Mouse (Mus musculus): ENCODE results near the gene Atl1. TPM values are rescaled to one million over a fixed set of nuclear protein-coding genes. Genes with fewer than 3 reads are reported as not detected.

The Atl1 gene
- total RNA-seq, 1 experiment from 2014 or later = 5.4 TPM

DNA sequence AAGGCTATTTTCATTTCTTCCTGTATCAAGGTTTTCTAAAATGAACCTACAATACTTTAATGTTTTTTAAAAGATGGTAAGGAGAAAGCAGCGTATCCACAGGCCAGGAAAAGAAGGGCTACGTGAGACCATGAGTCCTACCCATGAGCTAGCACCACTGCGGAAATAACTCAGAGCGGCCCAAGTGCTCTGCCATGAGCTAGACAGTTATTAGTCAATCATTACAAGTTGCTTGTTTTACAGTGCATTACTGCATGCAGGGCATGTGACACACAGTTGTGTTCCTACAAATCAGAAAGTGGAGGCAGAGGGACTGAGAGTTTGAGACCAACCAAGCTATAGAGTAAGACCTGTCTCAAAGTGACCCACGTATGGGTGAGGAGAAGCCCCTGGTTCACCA, 8.4 kb upstream of the Atl1 start:
- DNase-seq = no peak

DNA sequence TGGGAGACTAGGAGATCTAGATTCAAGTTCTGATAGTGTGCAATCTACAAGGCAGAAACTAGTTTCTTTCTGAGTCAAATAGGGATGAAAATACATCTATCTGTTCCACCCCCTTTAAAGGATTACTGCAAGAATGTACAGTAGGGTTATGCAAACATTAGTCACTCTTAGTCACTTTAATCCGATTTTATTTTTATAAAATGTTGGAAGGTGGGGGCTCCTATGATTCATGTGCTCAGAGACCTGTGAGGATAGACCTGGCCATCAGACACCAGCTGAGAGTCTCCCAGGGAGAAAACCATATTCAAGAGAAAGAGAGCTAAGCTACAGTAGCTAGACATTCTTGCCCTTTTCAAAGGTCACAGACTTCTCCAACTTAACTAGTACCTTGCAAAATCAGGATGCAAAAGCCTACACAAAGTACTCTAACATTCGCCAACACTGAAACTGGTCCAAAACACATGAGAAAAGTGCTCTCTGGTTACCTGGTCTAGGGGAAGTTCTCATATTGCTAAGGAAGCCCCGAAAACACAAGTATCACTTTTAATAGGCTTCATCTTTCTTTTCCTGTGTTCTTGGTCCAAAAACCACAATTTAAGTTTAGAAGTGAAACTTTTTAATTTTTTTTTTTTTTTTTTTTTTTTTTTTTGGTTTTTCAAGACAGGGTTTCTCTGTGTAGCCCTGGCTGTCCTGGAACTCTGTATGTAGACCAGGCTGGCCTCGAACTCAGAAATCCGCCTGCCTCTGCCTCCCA, 7.1 kb upstream of the Atl1 start:
- DNase-seq = no peak

DNA sequence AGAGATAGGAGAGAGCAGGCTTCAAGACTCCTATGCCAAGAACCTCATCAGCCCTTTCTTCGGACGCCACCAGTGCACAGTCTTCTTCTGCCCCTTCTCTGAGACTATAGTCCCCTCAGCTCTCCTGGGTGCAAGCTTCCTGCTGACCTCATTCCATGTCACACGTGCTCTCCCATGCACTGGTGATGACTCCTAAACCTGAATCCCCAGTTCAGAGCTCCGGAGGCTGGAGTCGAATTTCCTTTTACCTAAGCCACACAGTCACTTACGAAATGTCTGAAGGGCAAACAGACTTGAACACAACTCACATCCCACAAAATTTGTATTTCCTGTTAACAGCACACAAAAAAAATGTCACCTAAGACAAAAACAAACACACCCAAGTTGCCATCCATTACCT, 4.6 kb upstream of the Atl1 start:
- DNase-seq = no peak

DNA sequence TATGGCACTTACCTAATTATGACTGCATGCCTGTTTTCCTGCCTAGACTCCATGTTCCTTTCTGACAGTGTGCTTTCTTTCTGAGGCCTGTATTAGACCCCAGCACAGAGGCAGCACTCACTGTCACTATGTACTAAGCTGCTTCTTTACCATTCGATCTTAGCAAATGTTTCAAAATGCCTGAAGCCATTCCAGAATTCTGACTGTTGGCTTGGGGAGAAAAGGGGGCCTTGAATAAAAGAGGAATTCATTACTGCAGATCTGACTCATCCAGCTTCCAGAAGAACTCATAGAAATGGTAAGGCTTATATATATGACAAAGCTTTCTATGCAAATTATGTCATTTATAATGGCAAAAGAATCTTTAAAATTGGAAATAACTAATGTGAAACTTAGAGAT, 4.1 kb upstream of the Atl1 start:
- DNase-seq = no peak

DNA sequence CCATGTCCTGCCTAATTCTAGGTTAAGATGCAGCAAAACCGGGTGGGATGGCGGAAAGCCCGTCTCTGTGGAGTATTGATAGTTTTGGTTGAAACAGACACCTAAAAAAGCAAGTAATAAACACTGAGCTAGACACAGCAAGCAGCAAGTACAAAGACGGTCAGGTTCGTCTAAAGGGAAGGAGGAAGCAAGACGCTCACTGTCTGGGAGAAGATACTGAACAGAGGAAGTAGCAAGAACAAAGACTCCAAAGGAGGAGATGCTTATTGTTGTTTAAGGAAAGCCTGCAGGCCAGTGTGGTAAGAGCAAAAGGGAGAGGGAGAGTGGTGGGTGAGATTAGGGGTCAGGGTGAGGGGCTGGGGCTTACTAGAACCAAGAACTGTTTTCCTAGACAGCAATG, 2.4 kb upstream of the Atl1 start:
- DNase-seq = no peak

DNA sequence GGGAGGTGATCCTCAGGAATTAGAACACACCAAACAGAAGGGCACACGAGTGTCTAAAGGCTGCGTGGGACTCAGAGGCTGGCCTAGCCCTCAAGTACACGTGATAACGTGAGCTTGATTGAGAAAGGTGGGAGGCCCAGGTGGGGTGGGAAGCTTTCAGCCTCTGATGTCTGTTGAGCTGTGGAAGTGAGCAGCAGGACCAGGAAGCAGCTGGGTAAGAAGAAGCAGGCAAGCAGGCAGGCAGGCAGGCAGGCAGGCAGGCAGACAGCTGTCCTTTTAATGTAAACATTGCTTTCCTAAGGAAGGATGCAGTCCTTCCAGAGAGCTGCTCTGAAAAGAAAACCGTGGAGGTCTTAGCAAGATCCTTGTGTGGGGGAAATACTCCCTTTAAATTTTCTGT, 1.9 kb upstream of the Atl1 start:
- no peak for DNase-seq

DNA sequence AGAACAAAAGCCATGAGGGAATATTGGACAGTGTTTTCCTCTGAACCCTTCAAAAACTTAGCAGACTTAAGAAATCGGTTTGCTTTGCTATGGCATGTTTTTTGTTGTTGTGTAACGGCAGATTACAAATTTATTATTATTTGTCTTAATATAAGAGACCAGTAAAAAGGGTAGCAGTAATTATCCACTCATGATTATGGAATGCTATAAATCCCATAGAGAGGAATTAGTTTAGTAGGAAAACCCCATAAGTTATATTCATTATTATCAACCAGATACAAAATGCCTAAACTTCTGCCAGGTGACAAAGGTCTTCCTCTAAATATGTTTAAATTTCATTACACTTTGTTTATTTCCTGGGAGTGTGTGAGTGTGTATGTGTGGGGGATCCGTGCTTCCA, 693 bp upstream of the Atl1 start:
- DNase-seq = no peak

DNA sequence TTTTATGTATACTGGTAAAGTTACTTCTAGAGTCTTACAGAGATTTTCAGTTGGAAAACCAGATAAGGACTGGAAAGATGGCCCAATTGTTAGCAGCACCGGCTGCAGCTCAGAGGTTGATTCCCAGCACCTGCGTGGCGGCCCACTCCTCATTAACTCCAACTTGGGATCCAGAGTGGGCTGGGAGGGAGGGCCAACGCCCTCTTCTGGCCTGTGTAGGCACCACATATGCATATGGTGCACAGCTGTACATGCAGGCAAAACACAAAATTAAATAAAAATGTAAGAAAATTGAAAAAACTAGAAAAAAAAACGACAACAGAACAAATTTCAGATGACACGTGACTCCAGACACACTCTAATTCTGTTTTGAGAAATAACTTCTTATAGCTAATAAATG, 1.5 kb downstream of the Atl1 start:
- no peak for DNase-seq

DNA sequence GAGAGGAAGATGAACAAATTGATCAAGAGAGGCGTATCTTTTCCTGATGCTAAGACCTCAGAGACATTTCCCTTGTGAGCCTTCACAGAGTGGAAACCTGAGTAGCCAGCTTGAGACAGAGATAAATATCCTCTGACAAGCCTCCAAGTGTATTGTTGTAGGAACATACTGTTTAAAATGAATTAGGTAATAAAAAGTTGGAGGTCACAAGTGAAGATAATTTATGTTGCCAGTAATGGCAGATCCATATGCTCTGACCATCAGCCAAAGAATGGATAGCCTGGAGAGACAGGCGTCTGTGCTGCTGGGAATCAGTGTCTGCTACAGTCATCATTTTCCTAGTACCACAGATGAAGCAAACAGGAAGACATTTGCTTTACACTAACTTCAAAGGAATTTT, 2.6 kb downstream of the Atl1 start:
- no peak for DNase-seq

DNA sequence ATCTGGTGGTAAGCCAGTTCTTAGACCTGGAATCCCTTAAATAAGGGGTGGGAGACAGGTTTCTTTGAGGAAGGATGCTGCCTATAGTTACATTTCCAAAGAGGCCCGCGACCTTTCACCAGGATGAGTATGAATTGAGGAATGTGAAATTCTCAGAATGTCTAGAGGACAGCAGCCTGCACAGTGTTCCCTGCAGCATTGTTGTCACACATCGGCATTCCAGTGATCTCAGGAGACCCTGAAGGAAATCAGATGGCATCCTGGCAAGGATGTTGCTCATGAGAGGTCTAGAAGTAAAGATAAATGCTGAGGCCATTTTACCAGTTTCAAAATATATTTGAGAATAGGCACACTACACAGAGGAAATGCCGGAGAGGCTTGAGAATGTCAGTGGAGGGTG, 5.7 kb downstream of the Atl1 start:
- no peak for DNase-seq

DNA sequence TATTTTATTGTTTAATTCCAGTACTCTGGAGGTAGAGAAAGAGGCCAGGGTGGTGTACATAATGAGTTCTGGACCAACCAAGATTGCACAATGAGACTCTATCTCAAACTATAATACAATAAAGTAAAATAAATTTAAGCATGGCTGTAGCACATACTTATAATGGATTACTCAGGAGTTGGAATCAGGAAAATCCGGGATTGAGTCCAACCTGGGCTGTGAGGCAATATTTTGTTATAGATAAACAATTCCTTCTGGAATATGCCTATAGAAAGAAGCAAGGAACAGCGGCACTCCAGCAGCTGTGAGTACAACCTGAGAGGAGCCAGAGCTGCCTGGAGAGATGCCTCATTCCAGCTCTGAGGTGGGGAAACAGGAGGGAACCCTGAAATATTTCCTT, 12.6 kb downstream of the Atl1 start:
- no peak for DNase-seq

DNA sequence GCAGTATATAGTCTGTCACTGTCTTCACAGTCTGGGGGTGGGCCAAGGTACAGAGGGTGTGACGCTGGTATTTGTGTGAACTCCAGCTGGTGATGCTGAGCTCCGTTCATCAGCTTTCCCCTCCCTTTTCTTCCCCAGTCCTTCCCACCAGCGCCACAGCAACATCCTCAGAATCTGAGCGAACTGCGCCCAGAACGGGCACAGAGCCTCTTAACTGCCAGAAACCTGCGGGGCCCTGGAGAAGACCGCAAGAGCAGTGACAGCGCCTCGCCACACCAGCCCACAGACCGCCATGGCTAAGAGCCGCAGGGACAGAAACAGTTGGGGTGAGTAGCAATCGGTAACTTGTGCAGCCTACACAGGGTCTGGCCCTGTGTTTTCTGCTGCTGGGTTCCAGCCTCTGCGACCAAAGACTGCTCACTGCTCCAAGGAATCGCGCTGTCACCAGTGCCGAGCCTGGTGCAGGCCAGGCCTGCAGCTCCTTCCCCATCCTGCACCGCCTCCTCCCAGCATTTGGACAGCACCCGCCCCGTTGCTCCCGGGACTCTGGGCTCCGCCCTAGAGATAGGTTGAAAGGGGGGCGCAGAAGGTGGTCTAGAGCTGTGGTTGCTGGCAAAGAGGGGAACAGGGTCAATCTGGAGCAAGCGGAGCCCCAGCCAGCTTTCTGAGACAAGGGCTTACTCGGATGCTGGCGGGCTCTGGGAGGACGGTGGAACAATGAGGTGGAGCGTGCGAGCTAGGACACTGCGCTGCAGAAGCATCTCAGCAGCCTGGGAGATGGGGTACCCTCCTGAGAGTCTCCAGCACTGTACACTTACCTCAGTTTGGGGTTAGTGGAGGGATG, 15.5 kb downstream of the Atl1 start:
- DNase-seq = peak; percentile 62

DNA sequence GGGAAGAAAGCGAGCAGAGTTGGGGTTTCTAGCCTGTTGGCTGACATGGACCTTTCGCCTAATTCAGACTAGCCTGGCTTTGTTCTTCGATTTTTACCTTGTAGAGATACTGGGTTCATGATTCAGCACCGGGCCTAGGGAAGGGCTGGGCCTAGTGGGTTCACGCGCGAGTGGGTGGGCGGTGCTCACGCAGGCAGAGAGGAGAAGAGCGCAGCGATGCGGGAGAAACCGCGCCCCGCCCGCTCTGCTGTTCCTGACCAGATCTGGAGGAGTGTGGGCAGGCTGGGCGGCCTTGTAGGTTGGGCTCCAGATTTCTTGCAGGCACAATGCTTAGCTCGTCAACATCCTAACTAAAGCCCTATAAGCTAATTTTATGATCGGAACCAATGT, 16.1 kb downstream of the Atl1 start:
- peak; percentile 26 for DNase-seq

DNA sequence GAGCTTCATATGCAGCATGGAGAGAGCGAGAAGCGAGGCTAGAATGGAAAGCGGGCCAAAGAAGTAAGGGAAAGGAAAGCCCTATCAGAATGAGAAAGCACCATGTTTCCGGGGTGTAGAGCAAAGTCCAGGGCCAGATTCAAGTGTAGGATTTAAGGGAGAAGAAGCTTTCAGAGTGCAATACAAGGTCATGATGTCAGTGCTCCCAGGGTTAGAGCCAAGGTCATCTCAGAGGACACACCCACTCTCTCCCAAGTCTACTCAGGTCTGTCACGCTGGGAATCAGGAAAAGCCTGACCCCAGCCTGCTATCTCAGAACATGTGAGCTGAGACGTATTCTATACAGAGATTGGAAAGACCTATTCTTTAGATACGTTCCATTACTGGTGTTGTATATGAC, 19.5 kb downstream of the Atl1 start:
- no peak for DNase-seq

DNA sequence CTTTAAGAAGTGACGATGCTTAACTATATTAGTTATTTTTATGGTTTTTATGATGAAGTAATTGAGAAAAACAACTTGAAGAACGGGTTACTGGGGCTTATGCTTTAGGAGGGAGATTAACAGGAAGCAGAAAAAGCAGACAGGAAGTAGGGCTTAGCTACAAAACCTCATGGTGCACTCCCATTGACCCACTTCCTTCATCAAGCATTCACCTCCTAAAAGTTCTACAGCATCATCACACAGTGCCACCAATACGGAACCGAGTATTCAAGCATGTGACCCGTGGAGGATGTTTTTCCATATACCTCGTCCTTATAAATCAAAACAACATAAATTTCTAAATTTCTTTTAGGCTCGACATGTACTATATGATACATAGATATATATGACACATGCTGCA, 20.3 kb downstream of the Atl1 start:
- DNase-seq = no peak

DNA sequence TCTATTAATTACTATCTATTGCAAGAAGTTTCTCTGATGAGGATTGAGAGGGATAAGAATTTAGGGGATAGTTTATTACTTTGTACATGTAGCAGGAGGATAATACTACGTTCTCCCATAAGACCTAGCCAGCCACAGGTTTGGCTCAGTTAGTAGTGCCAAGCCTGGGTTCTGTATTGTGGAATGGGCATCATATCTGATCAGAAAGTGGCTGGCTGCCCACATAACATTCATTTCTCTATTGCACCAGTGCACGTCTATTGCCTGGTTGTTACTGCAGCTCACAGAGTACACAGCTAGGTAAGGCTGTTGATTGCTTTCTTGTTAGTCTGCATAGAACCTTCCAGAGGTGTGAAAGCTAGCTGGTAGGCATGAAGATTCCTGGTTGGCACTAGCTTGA, 25.5 kb downstream of the Atl1 start:
- DNase-seq = no peak

DNA sequence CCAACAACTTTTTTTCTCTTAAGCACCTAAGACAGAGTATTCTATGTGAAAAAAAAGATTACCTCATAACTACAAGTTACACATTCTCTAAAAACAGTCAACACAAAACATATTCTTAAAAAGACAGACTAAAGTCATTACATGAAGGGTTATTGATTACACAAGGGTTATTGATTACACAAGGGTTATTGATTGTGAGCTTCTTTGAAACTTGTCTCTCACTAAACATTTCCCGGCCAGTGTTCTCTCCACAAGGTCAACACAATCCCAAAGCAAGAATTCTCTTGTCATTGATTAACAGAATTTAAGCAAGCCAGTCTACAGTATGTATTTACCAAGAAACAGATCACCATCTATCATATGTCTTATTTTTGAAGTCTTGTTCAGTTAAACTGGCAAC, 29.7 kb downstream of the Atl1 start:
- no peak for DNase-seq

DNA sequence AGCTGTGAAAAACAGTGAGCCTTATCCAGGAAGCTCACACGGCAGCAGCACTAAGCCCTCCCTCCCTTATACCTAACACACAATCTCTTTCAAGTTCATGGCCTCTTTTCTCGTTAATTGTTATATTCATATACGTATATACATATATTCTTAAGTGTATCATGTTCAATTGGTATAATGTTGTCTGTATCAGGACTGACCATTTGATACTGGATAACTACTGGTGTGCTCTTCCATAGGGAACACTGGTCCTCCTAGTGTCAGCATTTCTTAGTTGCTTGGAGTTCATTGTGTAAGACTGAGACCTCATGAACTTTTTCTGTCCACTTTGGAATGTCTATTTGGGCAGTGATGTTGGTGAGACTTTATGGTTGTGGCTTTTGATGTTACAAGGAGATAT, 30.7 kb downstream of the Atl1 start:
- no peak for DNase-seq

DNA sequence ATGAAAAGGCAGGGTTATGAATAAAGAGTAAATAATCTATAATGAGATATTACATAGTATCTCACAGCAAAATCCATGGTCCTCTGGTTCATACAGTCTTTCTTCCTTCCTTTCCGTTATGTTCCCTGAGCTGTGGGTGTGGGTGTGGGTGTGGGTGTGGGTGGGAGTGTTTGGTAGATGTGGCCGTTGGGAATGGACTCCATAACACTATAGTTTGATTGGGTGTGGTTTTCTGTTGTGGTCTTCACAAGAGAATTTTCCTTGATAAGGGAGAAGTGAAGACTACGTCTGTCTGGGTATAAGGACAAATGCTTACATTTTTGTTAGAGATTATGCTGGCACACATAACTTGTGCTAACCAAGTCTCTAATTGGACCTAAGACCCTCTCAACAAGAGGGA, 31.2 kb downstream of the Atl1 start:
- no peak for DNase-seq

DNA sequence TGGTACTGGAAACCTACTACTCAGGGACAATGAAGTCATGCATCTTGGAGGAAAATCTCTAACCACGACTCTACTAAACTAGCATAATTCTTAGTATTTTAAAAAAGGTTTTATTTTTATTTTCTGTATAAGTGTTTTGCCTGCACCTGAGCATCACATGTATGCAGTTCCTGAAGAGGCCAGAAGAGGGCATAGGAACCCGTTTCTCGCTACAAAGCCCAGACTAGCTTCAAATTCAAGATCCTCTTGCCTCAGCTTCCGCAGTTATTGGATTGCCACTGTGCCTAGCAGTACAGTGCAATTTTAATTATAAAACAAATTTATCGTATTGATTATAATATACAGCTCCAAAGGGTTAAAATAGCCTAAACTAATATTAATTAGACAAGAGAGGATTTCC, 31.6 kb downstream of the Atl1 start:
- DNase-seq = peak; percentile 42

DNA sequence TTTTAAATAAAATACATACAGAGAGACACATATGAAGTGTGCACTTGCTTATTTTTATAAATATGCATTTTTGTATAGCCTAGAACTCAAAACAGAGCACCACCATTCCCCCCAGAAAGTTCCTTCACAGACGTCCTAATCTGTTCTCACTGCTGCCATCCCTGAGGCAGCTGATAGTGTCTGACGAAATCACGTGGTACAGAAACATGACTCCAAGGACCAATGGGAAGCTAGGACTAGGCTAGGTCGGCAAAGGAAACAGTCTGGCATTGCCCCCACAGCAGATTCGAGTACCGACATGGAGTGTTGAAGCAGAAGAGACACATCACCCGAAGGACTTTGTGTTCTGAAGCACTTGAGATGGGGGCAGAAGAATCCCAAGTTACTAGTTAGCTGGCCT, 34.3 kb downstream of the Atl1 start:
- no peak for DNase-seq

DNA sequence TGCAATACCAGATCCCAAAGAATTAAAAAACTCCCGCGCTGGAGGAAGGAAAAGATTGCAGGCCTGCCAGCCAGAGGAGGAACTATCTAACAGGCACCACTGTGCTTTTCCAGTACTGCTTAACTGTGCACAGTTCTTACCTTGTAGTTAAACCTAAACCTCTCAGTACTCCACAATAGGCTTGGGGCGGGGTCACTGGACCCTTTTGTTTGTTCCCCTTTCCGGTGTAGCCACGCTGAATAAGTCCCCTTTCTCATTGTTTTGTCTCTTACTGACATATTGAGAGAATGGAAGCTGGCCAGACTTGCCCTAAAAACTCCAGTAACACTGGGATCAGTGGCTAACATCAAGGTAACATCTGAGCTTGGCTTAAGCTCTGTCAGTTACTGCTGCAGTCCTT, 45.3 kb downstream of the Atl1 start:
- DNase-seq = no peak

DNA sequence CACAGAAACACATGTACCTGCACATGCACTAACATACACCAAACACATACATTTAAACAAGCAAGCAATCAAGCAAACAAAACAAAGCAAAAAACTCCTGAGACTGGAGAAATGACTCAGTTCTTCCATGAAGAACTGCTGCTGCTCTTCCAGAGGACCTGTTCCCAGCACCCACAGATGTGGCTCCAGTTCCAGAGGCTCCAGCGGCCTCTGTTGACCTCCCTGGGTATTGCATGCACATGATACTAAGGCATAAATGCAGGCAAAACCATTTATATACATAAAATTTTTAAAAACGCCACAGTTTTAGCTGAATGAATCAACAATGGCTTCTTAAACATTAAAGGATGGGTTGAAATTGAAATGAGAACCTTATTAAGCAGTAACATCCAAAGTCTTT, 46.9 kb downstream of the Atl1 start:
- no peak for DNase-seq

DNA sequence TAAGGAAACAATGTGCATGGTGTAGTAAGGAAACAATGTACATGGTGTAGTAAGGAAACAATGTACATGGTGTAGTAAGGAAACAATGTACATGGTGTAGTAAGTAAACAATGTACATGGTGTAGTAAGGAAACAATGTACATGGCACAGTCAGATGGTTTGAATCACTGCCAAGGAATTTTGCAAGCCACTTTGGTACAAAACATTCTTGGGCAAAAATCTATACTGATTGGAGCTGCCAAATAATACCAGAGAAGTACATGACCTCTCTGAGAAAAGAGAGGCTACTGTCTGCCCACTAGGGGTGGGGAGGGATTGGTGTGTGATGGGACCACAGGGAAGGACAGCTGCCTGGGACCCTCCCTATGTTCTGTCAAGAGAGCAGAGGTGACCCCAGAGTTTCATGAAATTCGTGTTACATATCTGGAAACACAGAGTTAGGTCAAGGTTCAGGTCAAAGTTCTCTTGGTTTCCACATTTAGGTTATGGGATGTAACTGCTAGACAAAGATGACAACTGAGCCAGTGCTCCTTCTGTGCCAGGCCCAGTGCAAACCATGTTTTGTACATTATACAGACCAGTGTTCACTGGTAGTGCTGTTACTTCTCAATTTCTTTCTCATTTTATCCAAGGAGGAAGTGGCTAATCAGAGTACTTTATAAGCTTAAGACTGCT, 49.4 kb downstream of the Atl1 start:
- no peak for DNase-seq

Data from adrenal gland, postnatal 14 days (tissue).